Mouse (Mus musculus) ES-Bruce4 (cell line): ENCODE measurements around the gene Dnajb4. TPM values are rescaled to one million over a fixed set of nuclear protein-coding genes. Genes with fewer than 3 reads are reported as not detected.

Experiments
- H3K27ac ChIP-seq: 2 replicates; pipeline ENCODE4 v1.5.1; 2012; ENCODE audit warnings: low read length, inconsistent platforms; ENCODE audit not compliant: insufficient read depth
- H3K27me3 ChIP-seq: 2 replicates; pipeline ENCODE4 v1.6.1; 2012; ENCODE audit warnings: mild to moderate bottlenecking, low read length, inconsistent platforms; ENCODE audit not compliant: control insufficient read depth, poor library complexity, insufficient read depth, severe bottlenecking
- H3K36me3 ChIP-seq: 2 replicates; pipeline ENCODE4 v1.6.1; 2012; ENCODE audit warnings: inconsistent platforms, mild to moderate bottlenecking, low read length, moderate library complexity; ENCODE audit not compliant: control insufficient read depth, poor library complexity, insufficient read depth, severe bottlenecking
- H3K4me1 ChIP-seq: one replicate; pipeline ENCODE4 v1.8.1; 2011; ENCODE audit warnings: low read length; ENCODE audit not compliant: control insufficient read depth, insufficient read depth
- H3K4me3 ChIP-seq: 2 replicates; pipeline ENCODE4 v1.5.1; 2011; ENCODE audit warnings: low read depth, mild to moderate bottlenecking, low read length
- H3K9ac ChIP-seq: 2 replicates; pipeline ENCODE4 v1.6.1; 2012; ENCODE audit warnings: low read depth, mild to moderate bottlenecking, inconsistent platforms; ENCODE audit not compliant: poor library complexity, severe bottlenecking
- H3K9me3 ChIP-seq: replicated peaks from 2 replicates; pipeline ENCODE4 v1.6.1; 2012; ENCODE audit warnings: mild to moderate bottlenecking, low read length, inconsistent platforms; ENCODE audit not compliant: control insufficient read depth, poor library complexity, insufficient read depth, severe bottlenecking
- CTCF ChIP-seq: IDR thresholded peaks from one replicate; pipeline ENCODE4 v1.8.1; 2011; ENCODE audit warnings: low read depth, low read length
- EP300 ChIP-seq: IDR thresholded peaks from 2 replicates; pipeline ENCODE4 v1.6.1; 2011; ENCODE audit warnings: low read depth, low read length; ENCODE audit not compliant: insufficient read depth
- POLR2A ChIP-seq: IDR thresholded peaks from one replicate; pipeline ENCODE4 v1.8.1; 2011; ENCODE audit warnings: low read length; ENCODE audit not compliant: insufficient read depth
- polyA plus RNA-seq: library from polyadenylated mRNA; stranded (reverse); fragments of >200 nt; gene quantifications from 2 replicates; pipeline ENCODE4 v1.2.4, GENCODE M21; 2011; ENCODE audit warnings: low read depth; ENCODE audit not compliant: missing spikeins, insufficient read depth, insufficient read length

Dnajb4 gene
- polyA plus RNA-seq, 1 experiment, result 27.0 TPM

DNA sequence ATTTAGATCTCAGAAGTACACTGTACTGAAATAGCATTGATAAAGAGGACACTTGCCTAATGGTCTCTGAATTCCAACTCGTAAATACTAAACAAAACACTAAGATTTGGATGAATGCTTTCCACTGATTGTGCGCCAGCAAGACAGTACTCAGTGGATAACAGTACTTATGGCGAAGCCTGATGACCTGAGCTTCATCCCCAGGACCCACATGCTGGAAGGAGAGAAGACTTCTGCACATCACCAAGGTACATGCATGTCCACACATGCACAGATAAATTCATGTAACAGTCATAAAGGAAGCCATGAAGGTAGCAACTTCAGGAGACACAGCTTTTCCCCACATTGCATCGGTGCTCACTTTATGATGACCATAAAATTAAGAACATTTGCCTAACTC, 31.3 kb downstream of the Dnajb4 start:
- Histone ChIP-seq H3K36me3 (no peaks in the 10 kb centered on the region), H3K9me3 (no peaks in the 10 kb centered on the region), H3K9ac (no peak overlapping the region), H3K4me3 (no peak overlapping the region), H3K4me1 (no peaks in the 10 kb centered on the region), H3K27ac (no peak overlapping the region), H3K27me3 (no peaks in the 10 kb centered on the region)
- TF ChIP-seq CTCF, result no peak
- no peak for TF ChIP-seq POLR2A
- no peak for TF ChIP-seq EP300

DNA sequence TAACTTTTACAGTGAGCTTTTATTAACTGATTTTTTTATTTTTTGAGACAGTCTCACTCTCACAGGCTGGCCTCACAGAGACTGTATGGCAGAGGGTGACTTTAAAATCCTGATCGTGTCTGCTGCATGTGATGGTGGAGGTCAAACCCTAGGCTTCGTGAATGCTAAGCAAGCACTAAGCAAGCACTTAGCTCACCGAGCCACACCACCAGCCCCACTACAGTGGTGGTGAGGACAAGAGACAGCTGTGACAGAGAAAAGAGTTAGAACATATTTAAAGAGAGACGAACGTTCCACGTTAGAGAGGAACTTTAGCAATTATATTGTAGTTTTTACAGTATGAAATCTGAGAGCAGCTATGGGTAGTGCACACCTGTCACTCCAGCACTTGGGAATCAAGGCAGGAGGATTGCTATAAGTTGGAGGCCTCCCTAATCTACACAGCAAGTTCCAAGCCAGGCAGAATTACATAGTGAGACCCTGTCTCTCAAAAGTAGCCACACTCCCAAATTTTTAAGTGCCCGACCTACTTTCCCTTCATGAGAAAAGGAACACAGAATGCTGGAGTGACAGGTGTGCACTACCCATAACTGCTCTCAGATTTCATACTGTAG, 37.7 kb downstream of the Dnajb4 start:
- Histone ChIP-seq H3K27me3 (no peaks in the 10 kb centered on the region), H3K27ac (no peak overlapping the region), H3K4me3 (no peak overlapping the region), H3K9ac (no peak overlapping the region), H3K36me3 (no peaks in the 10 kb centered on the region), H3K9me3 (no peaks in the 10 kb centered on the region), H3K4me1 (no peaks in the 10 kb centered on the region)
- TF ChIP-seq POLR2A, result no peak
- no peak for TF ChIP-seq EP300
- TF ChIP-seq CTCF, result no peak

DNA sequence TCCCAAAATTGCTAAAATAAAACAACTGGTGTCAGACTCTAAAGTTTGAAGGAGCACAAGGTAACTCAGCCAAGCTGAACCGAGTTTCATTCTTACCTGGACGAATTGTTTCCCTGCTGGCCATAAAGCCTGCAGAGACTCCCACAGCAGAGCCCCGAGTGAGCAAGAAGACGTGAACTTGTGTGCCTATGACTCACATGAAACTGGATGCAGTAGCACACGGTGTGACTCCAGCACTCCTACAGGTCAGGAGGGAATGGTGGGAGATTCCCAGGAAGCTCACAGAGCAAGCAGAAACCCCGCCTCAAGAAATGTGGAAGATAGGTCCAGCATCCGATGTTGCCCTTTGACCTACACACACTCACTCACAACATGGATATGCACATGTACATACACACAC, 38.2 kb downstream of the Dnajb4 start:
- Histone ChIP-seq H3K4me1 (no peaks in the 10 kb centered on the region), H3K27ac (no peak overlapping the region), H3K9me3 (no peaks in the 10 kb centered on the region), H3K9ac (no peak overlapping the region), H3K4me3 (no peak overlapping the region), H3K27me3 (no peaks in the 10 kb centered on the region), H3K36me3 (no peaks in the 10 kb centered on the region)
- TF ChIP-seq EP300 (no peak), POLR2A (no peak), CTCF (no peak)

- no peak overlapping the region for H3K27ac ChIP-seq
- no peaks in the 10 kb centered on the region for H3K4me1 ChIP-seq
- TF ChIP-seq CTCF (no peak), POLR2A (no peak), EP300 (no peak)
- H3K36me3 ChIP-seq, result no peaks in the 10 kb centered on the region
- no peaks in the 10 kb centered on the region for H3K27me3 ChIP-seq
- no peak overlapping the region for H3K4me3 ChIP-seq
- H3K9ac ChIP-seq, result no peak overlapping the region
- H3K9me3 ChIP-seq, result no peaks in the 10 kb centered on the region
Measured at GRCm38 (mm10) chr3:152171236-152171635, 38.9 kb downstream of the Dnajb4 start.

DNA sequence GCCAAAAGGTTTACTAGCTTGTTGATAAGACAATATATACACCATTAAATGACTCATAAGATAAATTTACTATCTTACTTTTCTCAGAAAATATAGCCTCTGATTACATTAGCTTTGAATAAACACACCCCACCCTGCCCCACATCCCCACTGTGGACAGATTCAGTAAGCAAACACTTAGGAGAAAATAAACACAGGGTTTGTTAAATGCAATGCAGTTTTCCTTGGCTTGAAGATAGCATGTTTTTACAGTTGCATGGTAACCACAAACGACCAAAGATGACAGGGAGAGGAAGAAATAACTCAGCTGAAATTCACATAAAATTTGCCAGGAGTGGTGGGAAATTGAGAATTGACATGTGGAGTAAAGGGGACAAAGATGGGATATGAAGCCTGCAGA, 39.7 kb downstream of the Dnajb4 start:
- H3K4me1 ChIP-seq, result no peaks in the 10 kb centered on the region
- H3K9ac ChIP-seq, result no peak overlapping the region
- TF ChIP-seq EP300, result no peak
- no peak for TF ChIP-seq CTCF
- no peak for TF ChIP-seq POLR2A
- no peaks in the 10 kb centered on the region for H3K36me3 ChIP-seq
- H3K27me3 ChIP-seq, result no peaks in the 10 kb centered on the region
- no peak overlapping the region for H3K4me3 ChIP-seq
- H3K27ac ChIP-seq, result no peak overlapping the region
- no peaks in the 10 kb centered on the region for H3K9me3 ChIP-seq

GRCm38 (mm10) chr3:152168007-152168406, 42.1 kb downstream of the Dnajb4 start:
- Histone ChIP-seq H3K4me1 (no peaks in the 10 kb centered on the region), H3K4me3 (no peak overlapping the region), H3K9ac (no peak overlapping the region), H3K36me3 (no peaks in the 10 kb centered on the region), H3K9me3 (no peaks in the 10 kb centered on the region), H3K27ac (no peak overlapping the region), H3K27me3 (no peaks in the 10 kb centered on the region)
- TF ChIP-seq CTCF (no peak), POLR2A (no peak), EP300 (no peak)
